Mouse (Mus musculus) kidney, postnatal 25 days (tissue): ENCODE measurements at regions not wholly inside any gene's neighbourhood (a gene's known extent, or its start where the extent isn't known, plus 50 kb on each side); places are given as distances from the start of the nearest gene placed in this dataset.
A peak's percentile ranks its signal among the peaks of the same experiment; 100 is the strongest.

ENCODE experiments used
- DNase-seq, 2 experiments: peaks; one replicate each; pipeline ENCODE4 v3.0.0; 2021; ENCODE audit warnings: mixed read lengths in 2 of 2

DNA sequence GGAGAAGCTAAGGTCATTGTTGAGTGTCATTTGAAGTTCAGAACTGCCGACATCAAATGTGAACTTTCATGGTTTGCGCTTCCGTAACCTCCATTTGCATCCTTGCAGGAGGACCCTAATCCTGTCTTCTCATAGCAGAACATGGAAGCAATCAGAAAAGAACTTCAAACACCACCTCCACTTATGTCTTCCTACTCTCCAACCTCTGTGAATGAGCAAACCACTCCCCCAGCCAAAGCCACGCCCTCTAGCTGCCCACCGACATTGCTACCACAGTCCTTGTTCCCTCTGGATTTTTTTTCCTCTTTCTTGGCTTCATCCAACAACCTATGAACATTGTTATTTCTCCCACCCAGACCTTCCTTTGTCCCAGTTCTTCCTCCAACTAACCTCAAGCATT lies 149.9 kb downstream of the Kdr start:
- no peak for DNase-seq

DNA sequence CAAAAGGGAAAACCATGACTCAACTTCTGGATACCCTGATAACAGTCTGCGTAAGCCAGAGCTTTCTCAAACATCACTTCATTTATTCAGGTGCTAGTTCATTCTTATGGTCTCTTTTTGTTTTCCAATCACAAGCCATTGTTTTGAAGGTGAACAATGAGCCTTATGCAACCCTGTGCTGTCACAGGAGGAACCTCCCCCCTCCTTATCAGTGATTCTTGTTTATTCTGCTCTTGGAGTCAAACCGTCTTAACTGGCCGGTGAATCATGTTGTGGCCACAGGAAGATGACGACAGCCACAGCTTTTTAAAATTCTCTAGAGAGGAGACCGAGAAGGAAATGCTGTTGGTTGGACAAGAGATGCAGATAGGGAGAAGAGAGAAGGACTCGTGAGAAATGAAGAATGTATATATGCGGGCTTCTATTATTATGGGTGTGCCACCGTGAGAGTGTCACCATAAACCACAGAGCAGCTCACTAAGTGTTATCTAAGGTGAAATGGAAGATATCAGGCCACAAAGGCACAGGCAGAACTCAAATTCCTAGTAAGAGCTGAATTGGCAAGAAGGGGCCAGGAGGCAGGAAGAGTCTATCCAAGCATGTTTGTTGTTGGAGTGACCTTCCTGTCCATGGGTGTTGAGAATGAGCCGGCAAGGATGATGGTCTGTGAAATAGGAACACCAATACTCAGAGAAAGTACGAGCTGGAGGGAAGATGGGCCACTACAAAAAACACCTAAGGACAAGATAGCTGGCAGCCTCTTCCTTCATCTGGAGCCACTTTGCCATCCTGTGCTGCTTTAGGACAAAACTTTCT lies 151.8 kb downstream of the Kdr start:
- DNase-seq: no peak

DNA sequence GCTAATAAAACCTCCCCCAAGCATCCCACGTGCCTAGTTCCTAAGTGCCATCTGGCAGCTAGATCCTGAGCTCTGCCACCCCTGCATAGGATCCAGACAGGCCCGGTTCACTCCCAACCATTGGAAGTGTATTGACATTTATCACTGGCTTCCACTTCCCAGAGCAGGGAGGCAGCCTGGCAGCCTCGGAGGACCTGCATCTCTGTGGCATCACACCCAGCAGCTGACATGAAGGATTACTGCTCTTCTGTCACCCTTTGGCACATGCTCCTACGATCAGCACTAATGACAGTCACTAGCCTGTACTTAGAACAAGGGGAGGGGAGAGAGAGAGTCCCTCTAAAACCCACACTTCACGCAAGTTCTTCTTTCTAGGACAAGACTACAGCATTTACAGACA lies 152.7 kb downstream of the Kdr start:
- DNase-seq: no peak

DNA sequence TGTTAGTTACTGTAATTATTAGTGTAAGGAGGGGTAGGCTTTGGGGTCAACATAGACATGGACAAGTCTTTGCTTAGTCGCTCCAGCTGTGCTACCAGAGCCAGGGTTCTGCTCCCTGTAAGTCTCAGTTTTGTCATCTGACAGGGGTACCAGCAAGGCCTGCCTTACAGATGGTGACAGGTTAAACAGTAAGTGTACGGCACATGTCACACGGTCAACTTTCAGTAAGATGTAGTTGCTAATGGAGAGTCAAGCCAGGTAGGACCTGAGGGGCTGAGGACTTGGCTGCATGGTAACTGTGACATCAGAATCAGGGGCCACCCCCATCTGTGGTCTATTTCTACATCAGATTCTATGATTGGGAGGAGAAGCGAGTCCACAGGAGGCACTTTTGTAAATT lies 153.6 kb downstream of the Kdr start:
- no peak for DNase-seq

DNA sequence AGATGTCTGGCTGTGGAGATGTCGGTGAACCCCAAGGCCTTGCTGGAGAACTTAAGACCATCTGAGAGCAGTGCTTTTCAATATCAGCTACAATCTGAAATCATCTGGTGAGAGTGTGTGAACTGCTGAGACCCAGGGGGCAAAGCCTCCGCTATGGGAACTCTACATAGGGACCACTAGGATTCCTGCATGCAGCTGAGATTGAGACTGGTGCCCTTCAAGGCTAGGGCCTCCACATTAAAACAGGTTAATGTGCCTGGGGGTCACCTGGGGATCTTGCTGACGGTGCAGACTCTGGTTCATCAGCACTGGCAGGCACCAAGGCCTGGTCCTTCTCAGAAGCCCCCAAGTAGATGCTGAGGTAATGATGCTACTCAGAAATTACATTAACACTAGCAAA lies 154.6 kb downstream of the Kdr start:
- no peak for DNase-seq

DNA sequence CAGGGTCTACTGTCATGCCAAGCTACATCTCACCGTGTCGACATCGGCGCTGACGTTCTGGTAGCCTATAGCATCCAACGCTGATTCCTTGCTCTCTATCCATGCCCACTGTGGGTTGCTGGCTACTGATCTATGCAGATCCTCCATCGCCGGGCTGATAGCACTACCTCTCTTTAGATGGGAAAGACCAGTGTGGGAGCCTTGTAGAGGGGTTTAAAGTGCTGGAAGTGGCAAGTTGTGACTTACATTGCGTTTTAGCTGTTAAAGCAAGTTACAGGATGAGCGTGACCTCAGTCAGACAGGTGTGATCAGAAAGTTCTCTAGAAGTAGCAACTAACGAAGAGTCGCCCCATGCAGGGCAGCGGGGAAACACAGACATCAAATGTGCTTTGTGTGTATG lies 160.9 kb downstream of the Kdr start:
- no peak for DNase-seq

DNA sequence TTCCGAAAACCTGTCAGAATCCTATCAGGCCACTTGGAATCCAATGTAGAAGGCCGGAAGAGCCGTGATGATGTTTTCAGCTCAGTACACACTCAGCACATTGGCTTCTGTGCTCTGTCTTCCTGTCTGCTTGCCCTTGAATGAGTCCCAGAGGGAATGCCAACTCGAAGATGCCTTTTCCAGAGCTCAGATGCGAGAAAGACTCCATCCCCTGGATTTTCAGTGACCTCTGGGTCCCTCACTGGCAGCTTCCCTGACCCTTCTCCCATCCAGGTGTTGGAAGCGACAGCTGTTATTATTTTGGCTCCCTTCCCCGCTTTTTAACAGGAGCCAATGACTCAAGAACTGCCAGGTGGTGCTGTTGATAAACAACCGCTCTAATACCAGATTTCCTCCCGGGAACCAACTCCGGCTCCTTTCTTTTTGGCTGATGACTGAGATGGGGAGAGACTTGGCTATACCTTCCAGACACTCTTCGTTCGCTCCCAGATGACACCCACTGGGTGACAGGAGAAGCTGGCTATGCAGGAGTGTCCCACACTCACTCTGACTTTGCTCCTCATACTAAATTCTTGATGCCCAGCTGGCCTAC lies 163.8 kb downstream of the Kdr start:
- peak; percentile 30 to 66 for DNase-seq

DNA sequence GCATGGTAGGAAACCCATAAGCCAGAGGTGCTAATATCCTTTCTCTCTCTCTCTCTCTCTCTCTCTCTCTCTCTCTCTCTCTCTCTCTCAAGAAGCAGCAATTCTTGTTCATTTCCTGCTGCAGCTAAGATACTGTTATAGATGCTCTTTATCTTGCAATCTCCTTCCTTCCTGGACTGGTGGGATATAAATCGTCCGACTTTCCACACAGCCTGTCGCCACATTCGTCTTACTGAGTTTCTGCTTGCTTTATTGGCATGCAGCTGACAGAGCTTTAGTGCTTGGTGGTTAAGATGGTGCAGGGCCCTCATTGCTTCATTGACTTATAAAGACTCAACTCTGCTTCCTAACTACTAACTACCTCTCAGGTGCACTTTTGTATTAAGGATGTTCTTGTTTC lies 165.6 kb downstream of the Kdr start:
- DNase-seq: no peak

DNA sequence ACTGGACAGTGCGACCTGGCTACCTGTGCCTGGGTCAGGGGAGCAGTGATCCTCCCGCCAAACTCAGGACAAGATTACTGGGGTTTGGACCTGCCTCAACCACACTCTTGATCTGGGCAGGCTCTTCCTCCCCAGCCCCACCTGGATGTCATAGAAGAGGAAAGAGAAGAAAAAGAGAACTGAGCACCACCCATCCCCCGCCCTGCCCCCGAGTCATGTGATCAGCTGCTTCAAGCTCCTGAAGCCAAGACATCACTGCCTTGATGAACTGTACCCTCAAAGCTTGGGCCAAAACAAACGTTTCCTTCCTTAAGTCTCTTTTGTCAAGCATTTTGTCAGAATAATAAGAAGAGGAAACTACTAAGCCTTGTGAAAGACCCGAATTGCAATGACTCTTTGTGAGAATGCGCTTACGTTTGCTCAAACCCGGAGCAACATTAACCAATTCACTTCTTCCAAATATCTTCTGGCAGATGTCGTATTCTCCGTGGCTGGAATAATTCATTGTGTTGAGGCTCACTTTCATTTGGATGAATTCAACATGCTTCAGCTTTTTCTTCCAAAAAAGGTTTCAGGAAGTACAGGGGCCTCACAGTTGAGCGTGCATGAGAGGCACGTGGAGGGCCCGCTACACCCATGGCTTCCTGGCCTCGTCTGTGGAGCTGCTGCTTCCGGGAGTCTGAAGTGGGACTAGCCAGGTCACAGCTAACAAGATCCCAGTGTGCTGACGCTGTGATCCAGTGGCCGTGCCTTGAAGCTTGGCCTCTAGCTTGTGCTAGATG lies 169.5 kb downstream of the Kdr start:
- DNase-seq: peak in 1 of 2 experiments; percentile 16

DNA sequence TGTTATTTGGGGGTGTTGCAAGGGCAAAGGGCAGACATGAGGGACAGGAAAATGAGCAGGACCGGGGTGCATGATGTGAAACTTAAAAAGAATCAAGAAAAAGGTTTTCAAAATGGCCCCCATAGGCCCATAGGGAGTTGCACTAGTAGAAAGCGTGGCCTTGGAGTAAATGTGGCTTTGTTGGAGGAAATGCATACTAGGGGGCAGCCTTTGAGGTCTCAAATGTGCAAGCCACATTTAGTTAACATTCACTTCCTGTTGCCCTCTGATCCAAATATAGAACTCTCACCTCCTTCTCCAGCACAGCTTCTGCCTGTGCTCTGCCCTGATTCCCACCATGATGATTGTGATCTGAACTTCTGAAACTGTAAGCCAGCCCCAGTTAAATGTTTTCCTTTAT lies 173.2 kb downstream of the Kdr start:
- DNase-seq: no peak

DNA sequence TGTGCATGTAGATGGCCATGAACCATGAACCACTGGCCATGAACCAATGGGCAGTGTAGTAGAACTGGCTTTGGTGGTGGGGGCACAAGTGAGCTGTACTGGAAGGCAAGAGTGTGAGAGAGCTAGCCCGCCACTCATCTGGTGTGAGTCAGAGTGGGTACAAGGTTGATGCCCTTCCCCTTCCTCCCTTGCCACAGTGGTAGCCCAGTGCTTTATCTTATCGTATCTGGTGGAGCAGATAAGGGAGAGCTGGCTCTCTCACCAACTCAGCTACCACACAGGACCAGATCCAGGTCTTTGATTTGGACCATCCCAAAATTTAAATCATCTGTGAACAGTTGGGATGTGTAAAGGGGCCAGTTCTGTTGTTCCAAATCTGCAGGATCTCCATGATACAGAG lies 173.9 kb downstream of the Kdr start:
- DNase-seq: no peak

DNA sequence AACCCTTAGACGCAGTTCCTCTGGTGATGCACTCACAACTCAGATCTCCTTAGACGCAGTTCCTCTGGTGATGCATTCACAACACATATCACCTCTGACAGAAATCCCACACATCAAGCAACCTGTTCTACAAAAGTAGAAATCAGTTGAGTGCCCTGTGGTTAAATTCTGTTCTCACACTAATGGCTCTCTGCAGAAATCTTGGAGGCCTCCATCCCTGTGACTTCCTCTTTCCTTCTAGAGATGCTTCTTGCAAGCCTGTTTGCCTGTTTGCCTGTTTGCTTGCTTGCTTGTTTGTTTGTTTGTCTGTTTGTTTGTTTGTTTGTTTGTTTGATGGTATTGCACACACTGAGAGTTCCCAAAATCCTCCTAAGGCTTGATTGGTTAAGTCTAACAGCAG lies 175.2 kb downstream of the Kdr start:
- DNase-seq: no peak

DNA sequence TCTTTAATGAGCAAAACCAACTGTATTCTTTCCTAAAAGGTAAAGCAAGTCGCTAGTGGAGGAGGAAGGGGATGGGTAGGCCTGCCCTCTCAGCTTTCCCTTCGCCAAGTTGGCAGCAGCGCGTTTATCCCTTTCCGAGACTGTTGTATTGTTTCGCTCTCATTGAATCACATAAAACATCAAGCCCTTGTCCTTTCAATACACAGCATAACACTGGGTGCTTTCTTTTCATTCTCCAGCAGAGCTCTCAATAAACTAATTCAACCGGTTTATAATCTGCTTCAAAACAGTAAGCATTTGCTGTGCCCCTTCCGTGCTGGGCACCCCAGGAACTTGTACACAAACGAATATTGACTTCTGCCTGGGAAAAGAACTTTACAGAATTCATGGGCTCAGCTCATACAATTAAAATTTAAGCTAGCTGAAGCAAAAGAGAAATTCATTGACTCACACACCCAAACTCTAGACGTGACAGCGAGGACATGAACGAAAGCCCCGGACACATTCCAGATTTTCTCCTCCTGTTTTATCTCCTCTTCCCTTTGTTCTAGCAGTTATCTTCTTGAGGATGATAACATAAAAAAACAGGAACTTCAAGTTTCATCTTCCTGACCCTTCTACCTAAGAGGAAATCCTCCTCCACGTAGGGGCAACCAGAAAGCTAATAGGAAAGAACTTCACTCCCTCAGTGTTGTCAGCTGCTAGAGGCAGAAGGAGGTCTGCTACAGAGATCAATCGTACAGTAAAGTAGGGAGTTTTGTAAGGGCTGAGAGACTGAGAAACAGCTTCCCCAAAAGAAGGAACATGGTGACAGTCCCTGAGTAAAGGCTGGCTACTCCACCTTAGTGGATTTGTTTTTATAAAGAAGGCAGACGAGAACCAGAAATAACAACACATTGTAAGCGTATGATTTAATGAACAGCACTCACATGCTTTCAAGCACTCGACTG lies 177.9 kb downstream of the Kdr start:
- DNase-seq: no peak

DNA sequence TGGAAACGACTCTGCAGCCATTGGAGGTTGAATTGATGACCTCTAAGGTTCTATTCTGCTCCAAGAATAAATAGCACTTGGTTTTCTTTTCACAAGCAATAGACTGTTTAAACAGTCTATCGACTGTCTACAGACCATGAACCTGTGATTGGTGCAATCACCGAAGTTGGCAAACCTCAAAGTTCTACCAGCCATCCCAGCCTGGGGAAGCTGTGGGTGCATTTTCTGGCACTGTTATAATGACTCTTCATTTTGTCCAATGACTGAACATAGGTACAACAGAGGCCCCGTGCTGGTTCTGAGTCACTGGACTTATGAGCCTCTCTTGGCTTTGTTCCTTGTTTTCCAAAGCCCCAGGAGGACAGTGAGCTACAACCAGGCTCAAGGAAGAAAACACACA lies 178.6 kb downstream of the Kdr start:
- DNase-seq: no peak

DNA sequence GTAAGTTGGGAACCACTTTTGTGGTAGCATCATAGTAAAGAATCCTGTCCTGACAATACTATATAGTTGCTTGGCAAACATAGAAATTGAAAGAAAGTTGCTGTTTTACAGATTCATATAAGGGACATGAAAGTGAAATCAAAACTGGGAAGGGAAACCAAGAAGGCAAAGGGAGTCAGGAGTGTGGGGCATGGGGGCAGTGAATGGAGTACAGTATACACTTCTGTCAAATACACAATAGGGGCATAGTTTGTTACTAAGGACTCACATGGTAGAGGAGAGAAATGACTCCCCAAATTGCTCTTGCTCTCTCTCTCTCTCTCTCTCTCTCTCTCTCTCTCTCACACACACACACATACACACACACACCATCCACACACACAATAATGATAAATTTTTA lies 185.1 kb downstream of the Kdr start:
- DNase-seq: no peak

DNA sequence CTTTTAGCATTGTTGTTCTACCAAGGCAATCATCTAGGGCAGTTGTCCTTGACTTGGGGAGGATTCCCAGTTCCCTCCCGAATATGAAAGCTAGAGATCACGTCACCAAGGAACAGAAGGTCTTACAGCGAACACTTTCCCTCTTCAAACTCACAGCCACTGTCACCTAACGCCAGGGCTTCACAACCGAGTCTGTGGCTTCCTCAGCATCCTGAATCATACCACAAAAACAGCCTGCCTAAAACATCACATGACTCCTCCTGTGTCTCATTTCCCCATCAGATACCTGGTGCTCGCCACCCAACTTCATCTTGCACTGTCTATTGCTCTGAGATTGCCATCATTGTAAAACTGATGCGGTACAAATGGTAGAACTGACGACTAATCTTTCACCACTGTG lies 186.5 kb downstream of the Kdr start:
- no peak for DNase-seq

DNA sequence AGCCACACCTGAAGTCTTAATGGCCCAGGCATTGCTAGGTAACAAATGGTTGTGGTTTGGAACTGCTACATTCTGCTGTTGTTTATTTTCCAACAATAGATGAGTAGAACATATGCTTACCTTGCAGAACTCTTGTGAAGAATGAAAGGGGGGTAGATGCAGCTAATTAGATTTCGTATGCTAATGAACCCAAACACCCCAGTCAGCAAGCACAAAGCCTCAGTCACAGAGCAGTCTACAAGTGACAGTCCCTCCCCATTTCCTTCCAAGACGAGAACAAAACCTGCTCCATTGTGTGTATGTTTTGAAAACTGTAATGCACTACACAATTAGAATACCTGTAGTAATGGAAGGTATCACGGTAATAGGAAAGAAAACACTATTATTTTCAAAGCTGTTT lies 190.2 kb downstream of the Kdr start:
- DNase-seq: no peak

DNA sequence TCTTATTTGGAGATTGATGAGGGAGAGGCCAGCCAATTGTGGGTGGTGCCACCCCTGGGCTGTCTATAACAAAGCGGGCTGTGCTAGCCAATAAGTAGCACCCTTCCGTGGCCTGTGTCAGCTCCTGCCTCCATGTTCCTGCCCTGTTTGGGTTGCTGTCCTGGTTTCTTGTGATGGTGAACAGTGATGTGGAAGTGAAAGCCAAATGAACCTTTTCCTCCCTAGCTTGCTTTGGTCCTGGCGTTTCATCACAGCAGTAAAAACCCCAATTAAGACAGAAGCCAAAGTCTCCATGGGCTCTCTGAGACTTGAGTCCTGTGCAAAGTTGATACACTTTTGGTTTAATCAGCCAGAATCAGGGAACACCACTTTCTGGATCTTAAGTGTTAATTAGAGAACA lies 192.1 kb downstream of the Kdr start:
- DNase-seq: no peak

DNA sequence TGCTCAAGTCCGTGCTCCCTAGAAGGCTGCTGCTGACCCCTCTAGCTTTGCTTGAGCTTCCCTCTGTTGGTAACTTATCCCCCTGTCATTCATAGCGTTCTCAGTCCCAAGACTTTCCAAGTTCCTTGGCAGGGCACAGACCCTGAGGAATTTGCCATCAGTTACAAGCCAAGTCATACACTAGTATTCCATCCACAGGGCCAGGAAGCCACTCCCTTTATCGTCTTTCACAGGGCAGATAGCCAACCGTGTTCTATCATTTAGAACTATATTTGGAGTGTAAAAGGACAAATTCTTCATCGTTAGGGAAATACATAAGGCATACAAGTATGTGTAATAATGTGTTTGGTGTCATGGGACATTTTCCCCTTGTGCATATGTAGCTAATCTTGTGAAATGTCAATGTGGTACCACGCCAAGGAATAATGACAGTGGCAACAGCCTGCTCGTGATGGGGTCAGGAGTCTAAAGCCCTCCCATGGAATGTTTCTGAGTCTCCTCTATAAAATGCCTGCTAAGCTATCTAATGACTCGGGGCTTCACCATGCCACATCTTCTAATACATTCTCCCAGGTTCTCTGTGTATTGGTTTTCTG lies 193.2 kb downstream of the Kdr start:
- DNase-seq: no peak

DNA sequence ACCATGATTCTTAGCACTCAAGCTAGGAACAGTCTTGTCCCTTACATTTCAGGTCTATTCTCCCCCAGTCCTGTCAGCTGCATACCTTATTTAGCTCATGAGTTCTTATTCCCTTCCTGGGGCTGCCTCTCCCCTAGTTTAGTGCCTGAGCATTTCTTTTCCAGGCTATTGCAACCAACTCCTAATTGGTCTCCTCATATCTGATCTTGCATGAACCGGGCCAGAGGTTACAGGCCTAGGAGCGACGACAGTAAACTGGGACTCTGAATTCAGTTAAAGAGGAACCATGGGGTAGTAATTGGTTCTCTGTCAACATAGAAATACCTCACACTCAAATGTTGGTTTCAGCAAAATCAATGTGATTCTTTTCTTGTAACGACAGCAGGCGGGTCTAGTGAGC lies 195.9 kb downstream of the Kit start:
- no peak for DNase-seq

DNA sequence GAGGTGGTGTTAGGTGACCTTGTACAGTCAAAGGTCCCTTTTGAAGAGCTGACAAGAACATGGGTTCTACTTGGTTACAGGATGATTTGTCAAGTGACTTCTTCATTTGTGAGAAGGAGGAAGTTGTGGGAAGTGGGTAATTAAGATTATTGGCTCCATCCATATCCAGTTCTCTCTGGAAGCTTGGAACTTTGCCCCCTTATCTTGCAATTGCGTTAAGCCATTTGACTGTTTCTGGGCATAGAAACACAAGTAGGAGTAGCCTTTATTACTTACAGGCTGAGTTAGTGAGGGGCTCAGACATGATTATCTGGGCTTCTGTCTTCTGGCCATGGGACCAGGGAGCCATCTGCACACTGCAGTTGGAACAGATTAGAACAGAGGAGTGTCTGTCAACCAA lies 192.5 kb downstream of the Kit start:
- DNase-seq: no peak

DNA sequence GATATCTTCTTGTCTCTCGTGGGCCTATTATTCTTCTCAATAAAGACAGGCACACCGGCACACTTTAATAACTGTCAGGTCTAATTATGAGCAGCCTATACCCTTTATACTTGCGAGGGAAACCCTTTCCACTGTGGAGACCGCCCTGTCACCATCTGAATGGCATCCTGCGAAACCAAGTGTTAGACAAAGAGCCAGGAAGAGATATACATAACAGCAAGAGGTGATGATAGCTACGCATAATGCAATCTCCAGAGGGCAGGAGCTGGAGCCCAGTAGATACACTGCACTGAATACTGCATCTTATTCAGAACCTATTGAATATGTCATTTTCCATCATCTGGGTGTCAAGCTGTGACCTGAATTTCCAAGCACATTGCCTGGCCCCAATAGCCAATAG lies 187.7 kb downstream of the Kit start:
- no peak for DNase-seq
